Mouse (Mus musculus) erythroblast, embryonic 14.5 days (primary cell): Measurements from ENCODE around the gene Daam1.

ENCODE experiments used
- GATA1 ChIP-seq: IDR thresholded peaks from 2 replicates; pipeline ENCODE4 v1.6.1; 2012; ENCODE audit warnings: low read length, inconsistent platforms, mixed read lengths
- TAL1 ChIP-seq: IDR thresholded peaks from 3 replicates; pipeline ENCODE4 v1.6.1; 2012; ENCODE audit warnings: low read length, inconsistent platforms, mixed read lengths

- no peak for TF ChIP-seq TAL1
- no peak for TF ChIP-seq GATA1
These were observed 9.1 kb upstream of the Daam1 start for GRCm38 (mm10) chr12:71821743-71822142.
